Mouse (Mus musculus) Muller cell, postnatal 12 days (primary cell): ENCODE data around the gene Gabra5.

Source experiments
- DNase-seq: peaks from one replicate; pipeline ENCODE4 v3.0.0-alpha.2; 2015; ENCODE audit errors: inconsistent ontology term

Gabra5 gene

GRCm38 (mm10) chr7:57509681-57510141 lies at the start of gene Gabra5:
Gabra5 (minus strand) TSS chr7:57510059.
- peak; percentile 22 for DNase-seq

DNA sequence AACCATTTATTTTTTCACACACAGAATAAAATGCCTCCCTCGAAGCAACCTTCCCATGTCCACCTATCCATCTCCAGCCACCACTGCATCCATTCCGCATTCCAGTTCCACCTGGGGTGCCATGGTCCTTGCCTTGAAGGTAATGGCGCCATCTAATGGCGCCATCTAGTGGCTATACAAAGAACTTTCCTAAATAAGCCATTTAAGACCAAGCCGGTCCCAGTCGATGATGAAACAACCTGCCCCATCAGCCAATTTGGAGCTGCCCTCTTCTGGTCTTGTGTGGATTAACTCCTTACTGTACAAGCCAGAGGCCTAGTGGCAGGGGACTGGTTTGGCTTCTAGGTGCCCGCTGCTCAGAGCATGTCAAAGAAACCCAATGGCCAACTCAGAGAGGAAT lies 28.7 kb upstream of the Gabra5 start:
- peak; percentile 1 for DNase-seq

DNA sequence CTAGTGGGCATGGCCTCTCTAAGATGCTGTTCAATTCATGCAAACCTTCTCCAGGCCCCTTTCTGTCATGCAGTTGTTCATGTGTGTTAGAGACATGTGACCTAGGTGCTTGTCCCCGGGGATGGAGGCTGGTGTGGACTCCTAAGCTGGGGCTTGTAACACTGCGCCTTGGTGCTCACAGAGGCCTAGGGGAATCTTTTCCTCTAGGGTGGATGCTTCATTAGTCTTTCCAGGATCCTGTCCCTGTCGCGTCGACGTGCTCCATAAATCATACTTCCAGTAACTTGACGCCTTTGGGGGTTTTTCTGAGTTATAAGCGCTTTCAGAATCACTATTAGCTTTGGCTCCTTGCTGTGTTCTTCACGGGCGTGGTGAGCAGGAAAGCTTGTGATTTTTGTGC lies 22.8 kb upstream of the Gabra5 start:
- DNase-seq, result no peak

DNA sequence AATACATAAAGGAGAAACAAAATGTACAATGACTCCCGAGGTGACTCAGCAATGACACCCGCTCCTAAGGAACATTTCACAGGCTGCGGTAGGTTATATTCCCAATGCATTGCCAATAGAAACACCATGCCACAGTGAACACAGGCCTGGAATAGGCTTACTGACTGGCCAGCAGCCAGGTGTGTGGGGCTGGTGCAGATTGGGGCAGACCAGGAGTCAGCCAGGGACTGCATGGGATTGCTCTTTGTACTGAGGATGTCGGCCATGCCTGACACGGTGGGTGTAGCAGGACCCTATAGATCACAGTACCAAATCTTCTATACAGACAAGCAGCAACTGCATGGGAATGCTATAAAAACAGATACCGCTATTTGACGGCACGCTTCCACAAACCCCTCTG lies 20.1 kb upstream of the Gabra5 start:
- no peak for DNase-seq

DNA sequence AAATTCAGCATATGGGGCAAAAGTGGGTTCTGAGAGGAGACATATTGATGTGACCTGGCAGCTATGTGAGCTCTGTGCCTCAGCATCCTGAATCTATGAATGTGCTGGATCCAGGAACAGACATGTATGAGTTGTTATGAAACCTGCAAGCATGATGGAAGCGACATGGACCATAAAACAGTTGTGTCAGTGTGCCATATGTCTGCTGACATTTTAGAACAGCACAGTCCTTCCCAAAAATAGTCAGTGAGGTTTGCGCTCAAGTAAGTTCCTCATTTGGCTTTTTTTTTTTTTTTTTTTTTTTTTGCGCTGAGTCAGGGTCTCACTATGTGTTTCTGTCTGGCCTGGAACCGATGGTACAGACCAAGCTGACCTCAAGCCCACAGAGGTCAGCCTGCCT lies 19.6 kb upstream of the Gabra5 start:
- no peak for DNase-seq

DNA sequence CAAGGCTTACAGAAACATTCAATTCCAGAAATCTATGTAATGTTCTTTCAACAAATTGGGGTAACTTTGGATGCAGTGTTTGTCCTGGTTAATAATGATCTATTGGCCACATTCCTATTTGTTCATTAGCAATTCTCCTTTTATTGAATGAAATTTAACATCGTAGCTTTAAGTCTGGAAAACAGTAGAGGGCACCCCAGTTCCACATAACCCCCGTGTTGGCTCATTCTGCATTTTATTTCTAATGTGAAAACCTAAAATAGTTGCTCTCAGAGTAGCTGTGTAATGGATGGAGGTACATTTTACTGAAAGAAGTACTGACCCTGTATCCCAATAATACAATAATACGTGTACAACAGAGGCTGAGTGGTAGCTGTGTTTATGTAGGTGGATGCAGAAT lies 3.1 kb upstream of the Gabra5 start:
- peak; percentile 1 for DNase-seq

- DNase-seq, result no peak
Observed at GRCm38 (mm10) chr7:57508860-57509632, 813 bp downstream of the Gabra5 start.

GRCm38 (mm10) chr7:57502809-57503208 lies 7.0 kb downstream of the Gabra5 start:
- DNase-seq, result no peak

DNA sequence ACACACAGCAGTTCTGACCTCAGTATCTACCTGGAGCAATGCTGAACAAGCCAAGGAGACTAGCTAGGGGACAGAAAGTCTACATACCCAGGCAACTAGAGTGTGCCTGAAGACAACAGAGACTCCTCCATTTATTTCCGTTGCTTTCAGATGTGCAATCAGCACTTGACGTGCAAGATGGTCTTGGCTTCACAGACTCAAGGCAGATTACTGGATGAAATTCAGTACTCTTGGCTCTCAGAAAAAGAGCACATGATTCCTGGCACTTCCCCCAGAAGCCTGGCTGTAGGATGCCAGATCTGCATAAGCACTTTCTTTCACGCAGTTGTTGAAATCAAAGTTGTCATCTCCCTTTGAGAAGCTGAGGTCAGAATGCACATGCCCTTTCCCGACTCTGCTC lies 18.1 kb downstream of the Gabra5 start:
- no peak for DNase-seq

DNA sequence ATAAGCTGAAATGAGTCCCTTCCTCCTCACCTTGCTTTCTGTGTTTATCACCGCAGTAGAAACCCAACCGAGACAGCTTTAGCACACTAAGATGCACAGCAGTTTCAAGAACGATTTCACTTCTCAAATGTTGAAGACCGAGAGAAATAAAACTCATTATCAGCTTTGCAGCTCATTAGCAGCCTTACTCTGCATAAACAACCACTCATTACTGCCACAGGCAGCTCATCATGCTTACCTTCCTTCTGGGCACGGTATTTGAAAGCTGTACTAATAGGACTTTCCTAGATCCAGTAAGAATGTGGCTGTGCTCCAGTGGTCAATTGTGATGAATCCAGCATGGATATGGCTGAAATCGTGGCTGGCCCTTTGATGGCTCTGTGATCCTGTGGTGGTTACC lies 23.0 kb downstream of the Gabra5 start:
- no peak for DNase-seq

DNA sequence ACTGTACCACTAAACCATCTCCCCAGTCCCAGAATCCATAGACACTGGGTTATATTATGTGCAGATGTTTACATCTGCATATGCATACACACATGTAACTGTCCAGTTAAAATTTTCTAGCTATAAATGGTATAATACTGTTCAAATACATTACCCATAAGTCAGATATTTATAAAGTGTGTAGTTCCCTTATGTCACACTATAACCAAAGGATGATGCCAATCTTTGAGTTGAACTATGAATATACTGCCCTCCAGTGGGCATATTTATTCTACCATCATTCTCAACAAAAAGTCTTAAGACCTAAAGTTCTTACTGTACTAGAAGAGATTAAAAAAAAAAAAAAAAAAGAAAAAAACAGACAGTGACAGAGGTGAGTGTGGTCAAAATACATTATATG lies 27.0 kb downstream of the Gabra5 start:
- DNase-seq, result peak; percentile 11

DNA sequence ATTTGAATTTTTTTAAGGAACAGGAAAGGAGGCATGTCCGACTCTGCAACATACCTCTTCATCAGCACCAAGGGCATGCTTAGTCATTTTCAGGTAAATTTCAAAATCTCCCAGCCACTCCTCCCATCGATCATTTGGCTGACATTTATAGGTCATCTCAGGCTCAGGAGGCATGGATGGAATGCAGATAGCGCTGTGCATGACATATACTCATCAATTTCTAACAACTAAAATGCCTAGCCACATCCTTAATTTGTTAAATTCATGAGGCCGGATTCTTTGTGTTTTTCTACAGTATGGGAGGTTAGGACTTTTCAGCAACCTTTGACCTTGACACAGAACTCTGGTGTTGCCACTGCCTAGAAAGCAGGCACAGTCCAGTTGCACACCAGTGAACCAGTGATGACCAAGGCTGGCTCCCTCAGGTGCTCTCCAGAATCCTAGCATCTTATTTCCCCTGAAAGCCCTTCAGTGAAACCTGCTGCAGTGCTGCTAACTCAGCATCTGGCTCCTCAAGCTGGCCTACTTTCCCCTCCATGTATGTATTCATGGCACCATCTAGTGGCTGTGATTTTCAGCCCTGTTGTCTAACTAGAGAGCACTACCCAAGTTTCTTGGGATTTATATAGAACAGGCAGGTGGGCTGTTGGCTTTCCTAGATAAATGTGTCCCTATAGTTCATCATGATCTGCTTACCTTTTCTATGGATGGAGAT lies 35.9 kb downstream of the Gabra5 start:
- DNase-seq, result peak; percentile 8

DNA sequence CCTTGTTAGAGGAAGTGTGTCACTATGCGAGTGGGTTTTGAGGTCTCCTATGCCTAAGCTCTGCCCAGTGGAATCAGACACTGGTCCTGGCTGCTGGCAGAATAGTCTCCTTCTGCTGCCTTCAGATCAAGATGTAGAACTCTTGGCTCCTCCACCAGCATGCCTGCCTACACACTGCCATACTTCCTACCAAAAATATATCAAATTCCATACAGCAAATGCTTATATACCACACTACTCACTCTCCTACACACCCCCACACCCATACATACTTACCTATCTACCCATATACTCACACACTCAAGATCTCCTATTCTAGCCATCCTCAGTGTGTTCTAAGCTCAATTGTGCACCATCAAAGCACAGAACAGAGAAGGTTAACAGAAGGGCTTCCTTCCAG lies 38.5 kb downstream of the Gabra5 start:
- no peak for DNase-seq

DNA sequence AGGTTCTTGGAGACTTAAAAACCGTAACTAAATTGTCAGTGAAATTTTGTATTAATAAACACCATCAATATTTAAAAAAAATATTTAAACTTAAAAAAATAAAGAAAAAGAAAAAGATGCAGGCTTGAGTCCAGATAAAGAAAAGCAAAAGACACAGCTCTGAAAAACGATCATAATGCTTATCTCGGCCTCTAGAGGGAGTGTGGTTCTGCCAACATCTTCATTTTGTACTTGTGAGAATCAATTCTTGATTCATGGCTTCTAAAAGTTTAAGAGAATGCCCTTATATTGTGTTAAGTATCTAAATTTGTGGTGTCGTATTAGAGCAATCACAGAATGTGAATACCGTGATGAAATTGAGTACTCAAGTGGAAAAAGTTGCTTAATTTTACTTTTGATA lies 49.5 kb downstream of the Gabra5 start:
- no peak for DNase-seq

DNA sequence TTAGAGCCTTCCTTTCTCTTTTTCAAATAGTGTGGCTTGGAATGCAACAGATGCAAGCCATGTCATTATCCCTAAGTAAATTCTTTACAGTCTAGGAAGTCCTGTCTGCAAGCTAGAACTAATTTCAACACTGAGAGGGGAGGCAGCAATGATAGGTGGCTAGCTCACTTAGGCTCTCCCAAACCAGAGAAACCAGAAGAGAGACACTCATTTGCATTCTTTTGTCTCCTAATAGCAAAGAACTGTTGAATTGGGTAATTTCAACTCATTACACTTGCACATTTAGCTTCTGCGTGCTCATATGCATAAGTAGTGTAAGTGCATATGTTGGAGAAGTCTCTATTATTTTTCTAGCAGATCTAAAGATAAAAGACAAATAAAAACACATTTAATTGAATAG lies 61.6 kb downstream of the Gabra5 start:
- DNase-seq, result no peak

GRCm38 (mm10) chr7:57422675-57423074 lies 87.2 kb downstream of the Gabra5 start:
- no peak for DNase-seq

GRCm38 (mm10) chr7:57421044-57421443 lies 88.8 kb downstream of the Gabra5 start:
- no peak for DNase-seq

- DNase-seq, result no peak
Observed at GRCm38 (mm10) chr7:57419392-57419791, 90.5 kb downstream of the Gabra5 start, which contains the start of gene Gabrb3. Gabrb3 (plus strand) TSS chr7:57419692.

DNA sequence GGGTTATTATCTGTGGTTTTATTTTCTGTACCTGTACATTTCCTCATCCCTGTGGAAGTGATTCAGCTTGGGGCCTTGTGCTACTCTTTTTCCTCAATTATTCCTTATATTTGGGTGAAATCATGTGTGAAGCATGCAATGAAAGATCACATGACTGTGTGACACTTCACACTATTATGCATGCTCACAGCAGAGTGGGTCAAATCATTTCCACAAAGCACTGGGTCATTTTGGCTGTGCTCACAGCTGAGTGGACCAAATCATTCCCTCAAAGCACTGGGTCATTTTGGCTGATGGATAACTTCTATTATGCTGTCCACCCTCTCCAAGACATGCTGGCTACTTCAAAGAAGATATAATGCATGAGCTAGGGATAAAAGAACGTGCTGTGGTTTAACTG lies 97.0 kb downstream of the Gabra5 start:
- peak; percentile 14 for DNase-seq

GRCm38 (mm10) chr7:57411163-57411562 lies 98.7 kb downstream of the Gabra5 start:
- peak; percentile 77 for DNase-seq

DNA sequence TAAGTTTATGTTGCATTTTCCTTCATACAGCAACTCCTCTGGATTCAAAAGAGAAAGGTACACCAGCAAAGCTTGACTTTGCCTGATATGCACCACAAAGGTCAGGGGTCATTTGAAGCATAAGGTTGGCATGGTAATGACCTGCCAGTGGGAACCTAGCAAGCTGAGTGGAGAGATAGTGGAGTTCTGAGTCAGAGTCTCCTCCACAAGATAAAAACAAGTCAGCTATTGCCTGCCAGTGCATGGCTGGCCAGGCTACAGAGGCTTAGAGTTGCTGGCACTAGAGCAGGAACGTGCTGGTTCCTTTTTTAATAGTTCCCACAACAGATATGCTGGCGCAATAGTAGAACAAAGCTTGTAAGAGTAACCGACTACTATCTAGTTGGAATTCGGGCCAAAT lies 116.3 kb downstream of the Gabra5 start:
- no peak for DNase-seq

- DNase-seq, result no peak
Observed at GRCm38 (mm10) chr7:57390046-57390445, 119.8 kb downstream of the Gabra5 start.

DNA sequence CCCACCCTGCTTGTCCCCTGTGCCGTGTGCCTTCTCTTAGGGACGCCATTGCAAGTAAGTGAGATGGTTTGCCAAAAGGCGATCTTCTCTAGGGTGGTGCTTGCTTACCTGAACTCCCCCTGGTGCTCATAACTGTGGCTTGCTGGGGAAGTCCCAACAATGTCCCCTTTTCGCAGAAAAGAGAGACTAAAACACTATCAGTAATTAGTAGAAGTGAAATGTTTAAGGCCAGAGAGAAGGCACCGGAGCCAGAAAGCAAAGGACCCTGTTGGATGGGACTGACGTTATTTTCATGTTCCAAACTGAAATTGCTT lies 122.6 kb downstream of the Gabra5 start:
- no peak for DNase-seq
